Mouse (Mus musculus) heart, embryonic 14.5 days (tissue): ENCODE results near the gene Qrich2. TPM values are rescaled to one million over a fixed set of nuclear protein-coding genes. Genes with fewer than 3 reads are reported as not detected.

Source experiments
- ATAC-seq: fragments of 200-750 bp; cut with Nextera tagmentation; 2 replicates; pipeline ENCODE4 v1.8.0; 2017; ENCODE audit warnings: low read depth, moderate TSS enrichment; ENCODE audit not compliant: insufficient number of reproducible peaks, insufficient read depth, low FRiP score
- H3K27ac ChIP-seq, 2 experiments: fragments of 200-500 bp in 1 of 2; fragments of 300-500 bp in 1 of 2; sonication (generic) in 1 of 2; replicated peaks in 1 of 2; 2 replicates each; pipeline ENCODE4 v1.5.1; 2012 to 2014; ENCODE audit warnings: low read depth in 2 of 2, low read length in 2 of 2, control low read depth in 1 of 2, mild to moderate bottlenecking in 1 of 2, mixed read lengths in 1 of 2; ENCODE audit not compliant: control insufficient read depth in 1 of 2, insufficient read depth in 1 of 2
- H3K27me3 ChIP-seq: fragments of 300-500 bp; sonication (generic); 2 replicates; pipeline ENCODE4 v1.6.1; 2014; ENCODE audit warnings: mild to moderate bottlenecking, low read length, control low read depth; ENCODE audit not compliant: control insufficient read depth, insufficient read depth
- H3K36me3 ChIP-seq: fragments of 300-500 bp; sonication (generic); 2 replicates; pipeline ENCODE4 v1.6.1; 2014; ENCODE audit warnings: mild to moderate bottlenecking, control low read depth, low read length, mixed read lengths; ENCODE audit not compliant: control insufficient read depth, insufficient read depth
- H3K4me1 ChIP-seq, 2 experiments: fragments of 200-500 bp in 1 of 2; fragments of 300-500 bp in 1 of 2; sonication (generic) in 1 of 2; 2 replicates each; pipeline ENCODE4 v1.6.1; 2012 to 2014; ENCODE audit warnings: low read length in 2 of 2, control low read depth in 1 of 2, mixed read lengths in 1 of 2; ENCODE audit not compliant: control insufficient read depth in 2 of 2, insufficient read depth in 2 of 2
- H3K4me2 ChIP-seq: fragments of 300-500 bp; sonication (generic); 2 replicates; pipeline ENCODE4 v1.6.1; 2014; ENCODE audit warnings: mild to moderate bottlenecking, low read length
- H3K4me3 ChIP-seq, 2 experiments: fragments of 200-500 bp in 1 of 2; fragments of 300-500 bp in 1 of 2; sonication (generic) in 1 of 2; 2 replicates each; pipeline ENCODE4 v1.5.1; 2012 to 2014; ENCODE audit warnings: low read length in 2 of 2, mild to moderate bottlenecking in 2 of 2, control low read depth in 1 of 2, low read depth in 1 of 2, moderate library complexity in 1 of 2; ENCODE audit not compliant: control insufficient read depth in 1 of 2, insufficient read depth in 1 of 2
- H3K9ac ChIP-seq: fragments of 300-500 bp; sonication (generic); 2 replicates; pipeline ENCODE4 v1.6.1; 2014; ENCODE audit warnings: mild to moderate bottlenecking, low read length
- H3K9me3 ChIP-seq: fragments of 300-500 bp; sonication (generic); 2 replicates; pipeline ENCODE4 v1.6.1; 2016; ENCODE audit warnings: low read length, control low read depth; ENCODE audit not compliant: control insufficient read depth
- WGBS: fragments of 180-500 bp; shearing (Covaris S2); extraction: QIAGEN DNeasy Blood & Tissue Kit; methylation state at CpG from one replicate; pipeline ENCODE4 v1.1.7; 2014; 5-methylcytosine and 5-hydroxymethylcytosine counted together
- polyA plus RNA-seq: library from polyadenylated mRNA; unstranded; fragments of >200 nt; fragmentation: Nextera tagmentation; extraction: Ambion mirVana; gene quantifications from 2 replicates; pipeline ENCODE4 v1.2.1, GENCODE M21; 2014

Qrich2 gene
- polyA plus RNA-seq, 1 experiment from 2014 or later = not detected

- no peak overlapping the region for H3K4me3 ChIP-seq
- H3K9me3 ChIP-seq = no peaks in the 10 kb centered on the region
- H3K36me3 ChIP-seq = no peaks in the 10 kb centered on the region
- no peak overlapping the region for H3K9ac ChIP-seq
- no peak overlapping the region for H3K4me2 ChIP-seq
- H3K27ac ChIP-seq = no peak overlapping the region
- ATAC-seq = peak; percentile 31; the same call in 1 of the 2 replicates
- H3K27me3 ChIP-seq = no peaks in the 10 kb centered on the region
- H3K4me1 ChIP-seq = no peaks in the 10 kb centered on the region
- WGBS = 2% methylated on average over 2 of the region's 2 CpGs
These were observed 2.2 kb downstream of the Qrich2 start for GRCm38 (mm10) chr11:116463833-116464232.

- ATAC-seq = no peak
- Histone ChIP-seq H3K9ac (no peak overlapping the region), H3K9me3 (no peaks in the 10 kb centered on the region), H3K27me3 (no peaks in the 10 kb centered on the region), H3K4me2 (no peak overlapping the region), H3K27ac (no peak overlapping the region), H3K4me3 (no peak overlapping the region), H3K4me1 (no peaks in the 10 kb centered on the region), H3K36me3 (no peaks in the 10 kb centered on the region)
- 53% methylated on average over 5 of the region's 5 CpGs for WGBS
These were observed 2.7 kb downstream of the Qrich2 start for GRCm38 (mm10) chr11:116463338-116463737.

- H3K4me2 ChIP-seq = no peak overlapping the region
- H3K27me3 ChIP-seq = no peaks in the 10 kb centered on the region
- WGBS = 61% methylated on average over 4 of the region's 4 CpGs
These were observed 6.3 kb downstream of the Qrich2 start for GRCm38 (mm10) chr11:116459786-116460185.

DNA sequence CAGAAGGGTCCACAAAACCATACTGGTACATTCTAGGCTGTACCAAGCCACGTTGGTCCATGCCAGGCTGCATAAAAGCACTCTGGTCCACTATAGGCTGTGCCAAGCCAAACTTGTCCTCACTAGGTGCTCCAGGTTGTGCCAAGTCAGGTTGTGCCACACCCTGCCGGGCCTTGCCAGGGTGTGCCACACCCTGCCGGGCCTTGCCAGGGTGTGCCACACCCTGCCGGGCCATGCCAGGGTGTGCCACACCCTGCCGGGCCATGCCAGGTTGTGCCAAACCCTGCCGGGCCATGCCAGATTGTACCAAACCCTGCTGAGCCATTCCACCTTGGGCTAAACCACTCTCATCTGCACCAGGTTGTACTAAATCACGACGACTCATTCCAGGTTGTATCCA, 9.8 kb downstream of the Qrich2 start:
- no peaks in the 10 kb centered on the region for H3K9me3 ChIP-seq
- no peak overlapping the region for H3K4me2 ChIP-seq
- no peaks in the 10 kb centered on the region; the same call in 1 of the 2 replicates for H3K27me3 ChIP-seq
- WGBS = 81% methylated on average over 8 of the region's 8 CpGs
- H3K4me3 ChIP-seq = no peak overlapping the region
- ATAC-seq = no peak
- no peaks in the 10 kb centered on the region for H3K36me3 ChIP-seq
- no peak overlapping the region for H3K27ac ChIP-seq
- H3K4me1 ChIP-seq = no peaks in the 10 kb centered on the region
- no peak overlapping the region for H3K9ac ChIP-seq

More at GRCm38 (mm10) chr11:116459786-116460185, 6.3 kb downstream of the Qrich2 start:
- H3K27ac ChIP-seq = no peak overlapping the region
- no peak overlapping the region for H3K9ac ChIP-seq
- H3K4me1 ChIP-seq = no peaks in the 10 kb centered on the region
- H3K36me3 ChIP-seq = no peaks in the 10 kb centered on the region
- ATAC-seq = no peak
- H3K9me3 ChIP-seq = no peaks in the 10 kb centered on the region
- no peak overlapping the region for H3K4me3 ChIP-seq

- no peaks in the 10 kb centered on the region for H3K36me3 ChIP-seq
- H3K27ac ChIP-seq = no peak overlapping the region
- 82% methylated on average over 10 of the region's 10 CpGs for WGBS
- no peak overlapping the region for H3K9ac ChIP-seq
- H3K4me3 ChIP-seq = no peak overlapping the region
- ATAC-seq = no peak
- no peaks in the 10 kb centered on the region for H3K9me3 ChIP-seq
- H3K27me3 ChIP-seq = no peaks in the 10 kb centered on the region; the same call in 1 of the 2 replicates
- no peak overlapping the region for H3K4me2 ChIP-seq
- no peaks in the 10 kb centered on the region for H3K4me1 ChIP-seq
These were observed 12.2 kb downstream of the Qrich2 start for GRCm38 (mm10) chr11:116453889-116454288.

GRCm38 (mm10) chr11:116449341-116449740, 16.7 kb downstream of the Qrich2 start:
- Histone ChIP-seq H3K4me3 (no peak overlapping the region), H3K36me3 (no peaks in the 10 kb centered on the region), H3K9me3 (no peaks in the 10 kb centered on the region), H3K27ac (no peak overlapping the region), H3K9ac (no peak overlapping the region), H3K4me1 (peaks cover 2 to 4% of the 10 kb centered on the region in 2 experiments; a peak in 2 of 4 replicates), H3K4me2 (no peak overlapping the region), H3K27me3 (peaks cover 14% of the 10 kb centered on the region)
- WGBS = 90% methylated on average over 3 of the region's 3 CpGs
- ATAC-seq = no peak

- peaks cover 14% of the 10 kb centered on the region for H3K27me3 ChIP-seq
- no peaks in the 10 kb centered on the region for H3K9me3 ChIP-seq
- WGBS = 56% methylated on average over 5 of the region's 5 CpGs
- no peaks in the 10 kb centered on the region for H3K36me3 ChIP-seq
- no peak overlapping the region for H3K27ac ChIP-seq
- ATAC-seq = no peak
- no peak overlapping the region for H3K9ac ChIP-seq
- no peak overlapping the region for H3K4me2 ChIP-seq
- peaks cover 2 to 4% of the 10 kb centered on the region in 2 experiments; a peak in 2 of 4 replicates for H3K4me1 ChIP-seq
- H3K4me3 ChIP-seq = no peak overlapping the region
These were observed 18.2 kb downstream of the Qrich2 start for GRCm38 (mm10) chr11:116447822-116448221.

DNA sequence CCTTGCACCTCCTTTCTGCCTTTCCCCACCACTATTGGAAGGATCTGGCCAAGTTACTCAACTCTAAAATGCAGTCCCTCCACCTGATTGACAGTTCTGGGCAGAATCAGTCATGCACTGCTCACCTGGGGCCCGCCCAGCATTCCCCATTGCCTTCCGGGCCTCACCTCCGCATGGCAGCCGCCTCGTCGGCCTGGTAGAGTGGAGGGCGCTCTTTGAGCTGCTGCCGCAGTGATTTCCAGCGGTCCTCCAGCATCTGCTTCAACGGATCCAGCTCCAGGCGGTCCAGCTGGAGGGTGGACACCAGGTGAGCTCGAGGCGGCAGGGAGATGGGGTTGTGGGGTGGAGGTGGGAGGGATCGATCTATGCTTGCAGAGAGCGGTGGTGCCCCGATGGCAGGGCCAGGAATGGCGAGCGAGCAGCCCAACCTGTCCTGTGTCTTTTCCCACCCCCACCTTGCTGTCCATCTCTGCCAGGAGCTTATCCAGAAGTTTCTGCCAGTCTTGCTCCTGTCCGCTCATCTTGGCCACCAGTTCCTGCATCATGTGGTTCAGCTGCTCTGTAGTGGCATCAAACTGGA, 19.6 kb downstream of the Qrich2 start:
- 8% methylated on average over 19 of the region's 19 CpGs for WGBS
- Histone ChIP-seq H3K27me3 (peaks cover 14% of the 10 kb centered on the region), H3K4me2 (no peak overlapping the region), H3K9me3 (no peaks in the 10 kb centered on the region), H3K4me3 (no peak overlapping the region), H3K9ac (no peak overlapping the region), H3K4me1 (peaks cover 2 to 4% of the 10 kb centered on the region in 2 experiments; a peak in 2 of 4 replicates), H3K27ac (no peak overlapping the region), H3K36me3 (no peaks in the 10 kb centered on the region)
- ATAC-seq = no peak
